8 mouse cellular contexts compared by ENCODE assay signal in the genomic region with DNA sequence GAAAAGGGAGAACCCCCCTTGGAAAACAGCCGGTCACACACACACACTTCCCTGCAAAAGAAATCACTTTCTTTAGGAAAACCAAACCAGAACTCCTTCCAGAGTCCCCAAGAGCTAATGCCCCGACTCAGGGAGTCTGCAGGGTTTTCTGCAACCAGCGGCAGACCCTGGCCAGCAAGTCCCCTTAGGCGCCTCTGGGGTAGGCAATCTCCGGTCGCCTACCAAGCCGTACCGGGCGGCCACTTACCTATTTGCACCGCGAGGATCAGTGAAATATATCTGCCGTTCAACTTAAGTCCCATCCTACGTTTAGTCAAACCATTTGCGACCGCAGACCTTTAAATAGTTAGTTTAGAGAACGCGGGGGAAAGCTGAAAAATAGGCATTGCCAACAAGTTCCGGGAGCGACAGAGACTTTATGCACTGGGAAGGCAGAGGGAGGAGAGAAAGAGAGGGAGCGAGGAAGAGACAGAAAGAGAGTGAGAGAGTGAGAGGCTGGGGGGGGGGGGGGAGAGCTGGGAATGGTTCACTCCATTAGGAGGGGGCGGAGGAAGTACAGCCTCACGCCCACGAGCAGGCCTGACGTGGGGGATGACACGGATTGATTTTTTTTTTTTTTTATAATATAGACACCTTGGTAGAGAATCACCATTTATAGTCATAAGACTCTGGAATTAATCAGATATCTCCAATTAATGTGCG. TPM values are rescaled to one million over a fixed set of nuclear protein-coding genes. Genes with fewer than 3 reads are reported as not detected.
A peak's percentile ranks its signal among the peaks of the same experiment; 100 is the strongest.
DNase-seq lines count a peak whose midpoint lies in the region; ATAC-seq and TF ChIP-seq lines count a peak whose summit lies in the region.

No protein-coding gene starts in this region.

- H3K9ac ChIP-seq in kidney, embryonic 15.5 days = no peak overlapping the region
- peak overlapping the region; percentile 61 for H3K9ac ChIP-seq in forebrain, embryonic 15.5 days (replicated peaks)
- peak overlapping the region; percentile 42 for H3K9ac ChIP-seq in limb, embryonic 15.5 days

- H3K36me3 ChIP-seq in kidney, embryonic 15.5 days = no peaks in the 10 kb centered on the region
- no peaks in the 10 kb centered on the region for H3K36me3 ChIP-seq in forebrain, embryonic 15.5 days
- H3K36me3 ChIP-seq in limb, embryonic 15.5 days = no peaks in the 10 kb centered on the region

- H3K27me3 ChIP-seq in kidney, embryonic 15.5 days = peaks cover 91% of the 10 kb centered on the region
- peaks cover under 1% of the 10 kb centered on the region; the same call in 1 of the 2 replicates for H3K27me3 ChIP-seq in forebrain, embryonic 15.5 days
- peaks cover 53% of the 10 kb centered on the region for H3K27me3 ChIP-seq in limb, embryonic 15.5 days

- no peak for ATAC-seq in kidney, embryonic 15.5 days (replicated peaks; ENCODE audit: low FRiP score)
- peak; percentile 14 for ATAC-seq in forebrain, embryonic 15.5 days (replicated peaks)
- ATAC-seq in limb, embryonic 15.5 days (ENCODE audit: insufficient number of reproducible peaks, low FRiP score, low TSS enrichment, low read depth) = no peak

- WGBS in kidney, embryonic 15.5 days = 1% methylated on average over 26 of the region's 26 CpGs
- WGBS in forebrain, embryonic 15.5 days = under 1% methylated on average over 26 of the region's 26 CpGs
- under 1% methylated on average over 26 of the region's 26 CpGs for WGBS in limb, embryonic 15.5 days

- DNase-seq in kidney, adult 9 months = no peak
- DNase-seq in brain, embryonic 14.5 days (ENCODE audit: low read depth) = peak; percentile 82
- peak; percentile 57 to 64 for DNase-seq in right cerebral cortex, adult 2 months (ENCODE audit: low spot score in 2 of 2)
- DNase-seq in spleen, adult 12 weeks (ENCODE audit: low spot score) = no peak
- no peak for DNase-seq in urinary bladder, postnatal 25 days (ENCODE audit: low spot score)

- peaks cover 37% of the 10 kb centered on the region for H3K4me1 ChIP-seq in kidney, embryonic 15.5 days
- H3K4me1 ChIP-seq in forebrain, embryonic 15.5 days = peaks cover 28% of the 10 kb centered on the region
- H3K4me1 ChIP-seq in limb, embryonic 15.5 days = peaks cover 38% of the 10 kb centered on the region

- peak; percentile 19; the same call in 1 of the 2 replicates for TF ChIP-seq POLR2A in brain, embryonic 14.5 days (IDR thresholded peaks at IDR 0.05; ENCODE audit: borderline replicate concordance, extremely low read depth, insufficient read depth, insufficient read length, poor library complexity, severe bottlenecking)

- TF ChIP-seq CTCF in brain, embryonic 14.5 days (IDR thresholded peaks at IDR 0.05; ENCODE audit: borderline replicate concordance, extremely low read depth, insufficient read depth, insufficient read length) = no peak

- no peak overlapping the region for H3K4me3 ChIP-seq in kidney, embryonic 15.5 days (replicated peaks)
- H3K4me3 ChIP-seq in forebrain, embryonic 15.5 days = peak overlapping the region; percentile 57
- H3K4me3 ChIP-seq in limb, embryonic 15.5 days = peak overlapping the region; percentile 47

- no peak overlapping the region for H3K27ac ChIP-seq in kidney, embryonic 15.5 days
- peak overlapping the region; percentile 95 for H3K27ac ChIP-seq in forebrain, embryonic 15.5 days (replicated peaks)
- peak overlapping the region; percentile 84 for H3K27ac ChIP-seq in limb, embryonic 15.5 days

- peak overlapping the region; percentile 90; the same call in 1 of the 2 replicates for H3K4me2 ChIP-seq in kidney, embryonic 15.5 days
- H3K4me2 ChIP-seq in forebrain, embryonic 15.5 days (replicated peaks) = peak overlapping the region; percentile 60
- H3K4me2 ChIP-seq in limb, embryonic 15.5 days = peak overlapping the region; percentile 87

- no peaks in the 10 kb centered on the region for H3K9me3 ChIP-seq in kidney, embryonic 15.5 days (replicated peaks)
- H3K9me3 ChIP-seq in forebrain, embryonic 15.5 days = no peaks in the 10 kb centered on the region
- H3K9me3 ChIP-seq in limb, embryonic 15.5 days = no peaks in the 10 kb centered on the region

RNA-seq across cellular contexts. Expression of gene Nrn1, which starts 0.8 kb away (rescaled TPM):
- polyA plus RNA-seq in kidney, embryonic 15.5 days (2015; fragmentation: Nextera tagmentation; extraction: Ambion mirVana) = 1.9 and 2.1 TPM in 2 replicates
- polyA plus RNA-seq in brain, embryonic 14.5 days (2012; rRNA removed) = 67.3 and 67.5 TPM in 2 replicates
- 48.0 and 50.4 TPM in 2 replicates for polyA plus RNA-seq in forebrain, embryonic 15.5 days (2015; fragmentation: Nextera tagmentation; extraction: Ambion mirVana)
- 24.0 and 24.9 TPM in 2 replicates for polyA plus RNA-seq in limb, embryonic 15.5 days (2015; fragmentation: Nextera tagmentation; extraction: Ambion mirVana)

Comparison
In these comparisons a context has a peak if more than half of its experiments do, and no peak if none do; other contexts are left out.
1. DNase-seq: peak in brain, embryonic 14.5 days (single experiment) and right cerebral cortex, adult 2 months (2 of 2); none in kidney, adult 9 months (single experiment), spleen, adult 12 weeks (single experiment) and urinary bladder, postnatal 25 days (single experiment).
2. Peak in every context shown above with its lines, with median percentiles within 50 percentile points of each other: H3K4me2 ChIP-seq.